Mouse (Mus musculus) stomach, embryonic 16.5 days (tissue): ENCODE measurements around the gene Specc1. TPM values are rescaled to one million over a fixed set of nuclear protein-coding genes. Genes with fewer than 3 reads are reported as not detected.

Experiments used
- ATAC-seq: fragments of 200-750 bp; cut with Nextera tagmentation; 2 replicates; pipeline ENCODE4 v1.8.0; 2017; ENCODE audit warnings: moderate number of reproducible peaks, moderate TSS enrichment; ENCODE audit not compliant: insufficient read depth, low FRiP score
- H3K27ac ChIP-seq: fragments of 300-500 bp; sonication (generic); 2 replicates; pipeline ENCODE4 v1.5.1; 2014; ENCODE audit warnings: low read length
- H3K27me3 ChIP-seq: fragments of 300-500 bp; sonication (generic); 2 replicates; pipeline ENCODE4 v1.6.1; 2014; ENCODE audit warnings: low read length, control low read depth, mixed read lengths; ENCODE audit not compliant: control insufficient read depth, insufficient read depth
- H3K36me3 ChIP-seq: fragments of 300-500 bp; sonication (generic); 2 replicates; pipeline ENCODE4 v1.6.1; 2014; ENCODE audit warnings: low read length; ENCODE audit not compliant: control insufficient read depth, insufficient read depth
- H3K4me1 ChIP-seq: fragments of 300-500 bp; sonication (generic); 2 replicates; pipeline ENCODE4 v1.6.1; 2014; ENCODE audit warnings: low read length, control low read depth, mixed read lengths; ENCODE audit not compliant: control insufficient read depth, insufficient read depth
- H3K4me2 ChIP-seq: fragments of 300-500 bp; sonication (generic); 2 replicates; pipeline ENCODE4 v1.6.1; 2014; ENCODE audit warnings: low read depth, low read length, mixed read lengths
- H3K4me3 ChIP-seq: fragments of 300-500 bp; sonication (generic); replicated peaks from 2 replicates; pipeline ENCODE4 v1.5.1; 2014; ENCODE audit warnings: mild to moderate bottlenecking, low read length
- H3K9ac ChIP-seq: fragments of 300-500 bp; sonication (generic); 2 replicates; pipeline ENCODE4 v1.6.1; 2014; ENCODE audit warnings: low read length
- H3K9me3 ChIP-seq: fragments of 300-500 bp; sonication (generic); replicated peaks from 2 replicates; pipeline ENCODE4 v1.6.1; 2016; ENCODE audit warnings: low read length, control low read depth; ENCODE audit not compliant: control insufficient read depth
- WGBS: fragments of 180-500 bp; shearing (Covaris S2); extraction: QIAGEN DNeasy Blood & Tissue Kit; methylation state at CpG from one replicate; pipeline ENCODE4 v1.1.7; 2014; 5-methylcytosine and 5-hydroxymethylcytosine counted together
- polyA plus RNA-seq: library from polyadenylated mRNA; unstranded; fragments of >200 nt; fragmentation: Nextera tagmentation; extraction: Ambion mirVana; gene quantifications from 2 replicates; pipeline ENCODE4 v1.2.1, GENCODE M21; 2015

The Specc1 gene
- polyA plus RNA-seq, 1 experiment from 2014 or later: 7.7 TPM

- 85% methylated on average over 1 of the region's 1 CpGs for WGBS
- no peak overlapping the region for H3K4me2 ChIP-seq
- ATAC-seq: no peak
- no peak overlapping the region for H3K9ac ChIP-seq
- no peaks in the 10 kb centered on the region for H3K9me3 ChIP-seq
- H3K36me3 ChIP-seq: no peaks in the 10 kb centered on the region
- no peak overlapping the region for H3K4me3 ChIP-seq
- no peak overlapping the region for H3K27ac ChIP-seq
- H3K4me1 ChIP-seq: no peaks in the 10 kb centered on the region
- no peaks in the 10 kb centered on the region for H3K27me3 ChIP-seq
Measured at GRCm38 (mm10) chr11:62202645-62203044, 246.1 kb downstream of the Specc1 start.

GRCm38 (mm10) chr11:62209111-62209510 lies 252.5 kb downstream of the Specc1 start:
- ATAC-seq: no peak; the same call in 1 of the 2 replicates
- Histone ChIP-seq H3K4me2 (no peak overlapping the region), H3K36me3 (no peaks in the 10 kb centered on the region), H3K9me3 (no peaks in the 10 kb centered on the region), H3K4me1 (no peaks in the 10 kb centered on the region), H3K9ac (no peak overlapping the region), H3K27me3 (no peaks in the 10 kb centered on the region), H3K27ac (no peak overlapping the region), H3K4me3 (no peak overlapping the region)
- 92% methylated on average over 2 of the region's 2 CpGs for WGBS

DNA sequence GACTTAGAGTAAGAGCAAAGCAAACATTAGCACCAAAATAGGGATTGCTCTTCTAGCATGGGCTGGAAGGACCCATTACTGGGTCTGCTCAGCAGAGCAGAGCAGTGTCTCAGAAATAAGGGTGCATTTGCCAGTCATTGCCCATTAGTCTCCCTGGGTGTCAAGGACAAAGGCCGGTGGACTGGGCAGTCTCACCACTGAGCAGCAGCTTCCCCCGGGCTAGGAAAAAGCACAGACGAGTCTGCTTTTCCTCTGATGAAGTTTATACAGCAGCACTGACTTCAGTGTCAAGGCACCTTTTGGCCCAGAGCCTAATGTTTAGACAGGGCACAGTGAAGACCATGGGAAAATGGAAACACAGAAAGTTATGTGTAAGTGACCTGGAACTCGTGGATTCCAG lies 253.3 kb downstream of the Specc1 start:
- 43% methylated on average over 4 of the region's 4 CpGs for WGBS
- Histone ChIP-seq H3K27ac (no peak overlapping the region), H3K4me2 (no peak overlapping the region), H3K9me3 (no peaks in the 10 kb centered on the region), H3K27me3 (no peaks in the 10 kb centered on the region), H3K4me3 (no peak overlapping the region), H3K4me1 (no peaks in the 10 kb centered on the region), H3K36me3 (no peaks in the 10 kb centered on the region), H3K9ac (no peak overlapping the region)
- ATAC-seq: no peak

GRCm38 (mm10) chr11:62213384-62213989 lies 256.9 kb downstream of the Specc1 start:
- no peaks in the 10 kb centered on the region for H3K4me1 ChIP-seq
- 78% methylated on average over 12 of the region's 12 CpGs for WGBS
- no peak overlapping the region for H3K4me2 ChIP-seq
- H3K4me3 ChIP-seq: no peak overlapping the region
- no peak overlapping the region for H3K27ac ChIP-seq
- H3K9me3 ChIP-seq: no peaks in the 10 kb centered on the region
- no peaks in the 10 kb centered on the region for H3K36me3 ChIP-seq
- H3K27me3 ChIP-seq: no peaks in the 10 kb centered on the region
- ATAC-seq: no peak
- H3K9ac ChIP-seq: no peak overlapping the region

DNA sequence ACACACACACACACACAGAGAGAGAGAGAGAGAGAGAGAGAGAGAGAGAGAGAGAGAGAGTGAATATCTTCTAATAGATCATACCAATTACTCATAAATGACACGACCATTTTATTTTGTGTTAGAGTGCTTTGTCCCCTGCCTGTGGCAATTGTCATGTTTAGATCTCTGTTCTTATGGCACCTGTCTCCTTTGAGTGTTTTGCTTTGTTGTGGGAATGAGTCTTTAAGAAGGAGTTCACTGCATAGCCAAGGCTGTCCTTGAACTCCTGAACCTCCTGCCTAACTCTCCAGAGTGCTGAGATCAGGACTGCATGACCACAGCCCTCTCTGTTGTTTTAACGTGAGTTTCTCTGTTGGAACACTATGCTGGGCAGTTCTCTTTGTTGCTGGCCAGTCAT lies 258.5 kb downstream of the Specc1 start:
- Histone ChIP-seq H3K4me1 (no peaks in the 10 kb centered on the region), H3K4me3 (no peak overlapping the region), H3K9ac (no peak overlapping the region), H3K36me3 (no peaks in the 10 kb centered on the region), H3K9me3 (no peaks in the 10 kb centered on the region), H3K27me3 (no peaks in the 10 kb centered on the region), H3K4me2 (no peak overlapping the region), H3K27ac (no peak overlapping the region)
- ATAC-seq: no peak
- 72% methylated on average over 2 of the region's 2 CpGs for WGBS

GRCm38 (mm10) chr11:62217751-62218150 lies 261.2 kb downstream of the Specc1 start:
- Histone ChIP-seq H3K27me3 (no peaks in the 10 kb centered on the region), H3K4me3 (no peak overlapping the region), H3K4me2 (no peak overlapping the region), H3K4me1 (no peaks in the 10 kb centered on the region), H3K27ac (no peak overlapping the region), H3K9me3 (no peaks in the 10 kb centered on the region), H3K9ac (no peak overlapping the region), H3K36me3 (no peaks in the 10 kb centered on the region)
- no peak for ATAC-seq
- WGBS: 71% methylated on average over 6 of the region's 6 CpGs

GRCm38 (mm10) chr11:62220756-62221510 lies 264.4 kb downstream of the Specc1 start:
- WGBS: 74% methylated on average over 7 of the region's 7 CpGs
- no peaks in the 10 kb centered on the region for H3K36me3 ChIP-seq
- 0 out of 2 replicates have a peak, but pooled peaks have one; percentile 33 for ATAC-seq
- H3K4me2 ChIP-seq: no peak overlapping the region
- peaks cover 5% of the 10 kb centered on the region; the same call in 1 of the 2 replicates for H3K4me1 ChIP-seq
- no peaks in the 10 kb centered on the region for H3K9me3 ChIP-seq
- H3K9ac ChIP-seq: no peak overlapping the region
- no peak overlapping the region for H3K27ac ChIP-seq
- H3K4me3 ChIP-seq: no peak overlapping the region
- no peaks in the 10 kb centered on the region for H3K27me3 ChIP-seq

GRCm38 (mm10) chr11:62223416-62223815 lies 266.9 kb downstream of the Specc1 start:
- no peak for ATAC-seq
- no peaks in the 10 kb centered on the region for H3K9me3 ChIP-seq
- peaks cover 5% of the 10 kb centered on the region; the same call in 1 of the 2 replicates for H3K4me1 ChIP-seq
- H3K36me3 ChIP-seq: no peaks in the 10 kb centered on the region
- no peak overlapping the region for H3K9ac ChIP-seq
- no peak overlapping the region for H3K4me3 ChIP-seq
- no peak overlapping the region for H3K27ac ChIP-seq
- H3K27me3 ChIP-seq: no peaks in the 10 kb centered on the region
- 86% methylated on average over 5 of the region's 5 CpGs for WGBS
- H3K4me2 ChIP-seq: no peak overlapping the region

GRCm38 (mm10) chr11:62223962-62224361 lies 267.4 kb downstream of the Specc1 start:
- no peak overlapping the region for H3K4me3 ChIP-seq
- 85% methylated on average over 7 of the region's 7 CpGs for WGBS

More at GRCm38 (mm10) chr11:62223962-62224361, 267.4 kb downstream of the Specc1 start:
- no peaks in the 10 kb centered on the region for H3K27me3 ChIP-seq
- H3K4me1 ChIP-seq: peaks cover 5% of the 10 kb centered on the region; the same call in 1 of the 2 replicates
- no peak overlapping the region for H3K9ac ChIP-seq
- peak; percentile 41; the same call in 1 of the 2 replicates for ATAC-seq
- H3K27ac ChIP-seq: no peak overlapping the region
- H3K4me2 ChIP-seq: no peak overlapping the region
- no peaks in the 10 kb centered on the region for H3K9me3 ChIP-seq
- no peaks in the 10 kb centered on the region for H3K36me3 ChIP-seq
